Mouse (Mus musculus): ENCODE results near the gene Pigo. TPM values are rescaled to one million over a fixed set of nuclear protein-coding genes. Genes with fewer than 3 reads are reported as not detected.
"Not testable (repeated sequence)": the region's sequence is repeated elsewhere in the genome, so short reads cannot be mapped to it uniquely, and the experiment has no call there.

Pigo gene
- polyA plus RNA-seq, 1 experiment: 4.9 TPM

GRCm38 (mm10) chr4:43004951-43005350 is 20.7 kb downstream of the Pigo start:
- H3K27me3 ChIP-seq (ENCODE audit: control insufficient read depth, insufficient read depth, insufficient read length): no peaks in the 10 kb centered on the region
- H3K79me3 ChIP-seq (ENCODE audit: low read depth): no peaks in the 10 kb centered on the region
- TF ChIP-seq MAX (IDR thresholded peaks at IDR 0.05) (no peak), MYOG (IDR thresholded peaks at IDR 0.05; ENCODE audit: control insufficient read depth, extremely low read depth, insufficient read length) (no peak), CTCF (IDR thresholded peaks at IDR 0.05; ENCODE audit: control insufficient read depth, insufficient read depth, insufficient read length) (no peak), USF1 (IDR thresholded peaks at IDR 0.05; ENCODE audit: low read depth) (no peak), FOSL1 (IDR thresholded peaks at IDR 0.05; ENCODE audit: insufficient read depth, low read length, poor library complexity, severe bottlenecking) (no peak), CEBPB (IDR thresholded peaks at IDR 0.05; ENCODE audit: low read depth) (no peak), MYOD1 (IDR thresholded peaks at IDR 0.05; ENCODE audit: control insufficient read depth, insufficient read length, low read depth) (no peak)

GRCm38 (mm10) chr4:43002756-43003439 is 22.7 kb downstream of the Pigo start:
- TF ChIP-seq USF1 (IDR thresholded peaks at IDR 0.05; ENCODE audit: low read depth) (no peak), CEBPB (IDR thresholded peaks at IDR 0.05; ENCODE audit: low read depth) (no peak), MYOG (IDR thresholded peaks at IDR 0.05; ENCODE audit: control insufficient read depth, extremely low read depth, insufficient read length) (no peak)
- H3K36me3 ChIP-seq (ENCODE audit: control insufficient read depth, insufficient read depth): peaks cover 6% of the 10 kb centered on the region
- peaks cover 16% of the 10 kb centered on the region for H3K79me3 ChIP-seq (ENCODE audit: low read depth)
- no peak overlapping the region for H3ac ChIP-seq (ENCODE audit: control insufficient read depth, insufficient read length, low read depth)
- H3K79me2 ChIP-seq (ENCODE audit: control insufficient read depth, insufficient read depth): peaks cover 21% of the 10 kb centered on the region
- no peak overlapping the region for H3K4me3 ChIP-seq (ENCODE audit: insufficient read depth, poor library complexity, severe bottlenecking)
- no peaks in the 10 kb centered on the region for H3K27me3 ChIP-seq (ENCODE audit: control insufficient read depth, insufficient read depth, insufficient read length)

More at GRCm38 (mm10) chr4:43004951-43005350, 20.7 kb downstream of the Pigo start:
- peaks cover under 1% of the 10 kb centered on the region for H3K79me2 ChIP-seq (ENCODE audit: control insufficient read depth, insufficient read depth)
- no peaks in the 10 kb centered on the region for H3K36me3 ChIP-seq (ENCODE audit: control insufficient read depth, insufficient read depth)
- H3K4me3 ChIP-seq (ENCODE audit: insufficient read depth, poor library complexity, severe bottlenecking): no peak overlapping the region
- H3ac ChIP-seq (ENCODE audit: control insufficient read depth, insufficient read length, low read depth): no peak overlapping the region

- Histone ChIP-seq H3K4me3 (ENCODE audit: insufficient read depth, poor library complexity, severe bottlenecking) (no peak overlapping the region), H3ac (ENCODE audit: control insufficient read depth, insufficient read length, low read depth) (no peak overlapping the region), H3K79me3 (ENCODE audit: low read depth) (peaks cover 32% of the 10 kb centered on the region), H3K36me3 (ENCODE audit: control insufficient read depth, insufficient read depth) (peaks cover 20% of the 10 kb centered on the region), H3K27me3 (ENCODE audit: control insufficient read depth, insufficient read depth, insufficient read length) (no peaks in the 10 kb centered on the region), H3K79me2 (ENCODE audit: control insufficient read depth, insufficient read depth) (peaks cover 37% of the 10 kb centered on the region)
- no peak for TF ChIP-seq CTCF (IDR thresholded peaks at IDR 0.05; ENCODE audit: control insufficient read depth, insufficient read depth, insufficient read length)
- no peak for TF ChIP-seq MYOG (IDR thresholded peaks at IDR 0.05; ENCODE audit: control insufficient read depth, extremely low read depth, insufficient read length)
- TF ChIP-seq USF1 (IDR thresholded peaks at IDR 0.05; ENCODE audit: low read depth): no peak
- TF ChIP-seq MYOD1 (IDR thresholded peaks at IDR 0.05; ENCODE audit: control insufficient read depth, insufficient read length, low read depth): no peak
- no peak for TF ChIP-seq MAX (IDR thresholded peaks at IDR 0.05)
- TF ChIP-seq CEBPB (IDR thresholded peaks at IDR 0.05; ENCODE audit: low read depth): no peak
- no peak for TF ChIP-seq FOSL1 (IDR thresholded peaks at IDR 0.05; ENCODE audit: insufficient read depth, low read length, poor library complexity, severe bottlenecking)
Measured at GRCm38 (mm10) chr4:43001272-43001671, 24.3 kb downstream of the Pigo start.

- H3K27me3 ChIP-seq (ENCODE audit: control insufficient read depth, insufficient read depth, insufficient read length): not testable (repeated sequence)
- peaks cover 38% of the 10 kb centered on the region for H3K79me3 ChIP-seq (ENCODE audit: low read depth)
- H3ac ChIP-seq (ENCODE audit: control insufficient read depth, insufficient read length, low read depth): peak within 1 kb of the TSS; percentile 98
- H3K36me3 ChIP-seq (ENCODE audit: control insufficient read depth, insufficient read depth): peaks cover 29% of the 10 kb centered on the region
- peak within 1 kb of the TSS; percentile 89 for H3K4me3 ChIP-seq (ENCODE audit: insufficient read depth, poor library complexity, severe bottlenecking)
- peaks cover 46% of the 10 kb centered on the region for H3K79me2 ChIP-seq (ENCODE audit: control insufficient read depth, insufficient read depth)
Measured at GRCm38 (mm10) chr4:43000141-43000986, 25.3 kb downstream of the Pigo start, which contains the start of gene Vcp. TSS of gene Vcp (minus strand) at chr4:43000507.

DNA sequence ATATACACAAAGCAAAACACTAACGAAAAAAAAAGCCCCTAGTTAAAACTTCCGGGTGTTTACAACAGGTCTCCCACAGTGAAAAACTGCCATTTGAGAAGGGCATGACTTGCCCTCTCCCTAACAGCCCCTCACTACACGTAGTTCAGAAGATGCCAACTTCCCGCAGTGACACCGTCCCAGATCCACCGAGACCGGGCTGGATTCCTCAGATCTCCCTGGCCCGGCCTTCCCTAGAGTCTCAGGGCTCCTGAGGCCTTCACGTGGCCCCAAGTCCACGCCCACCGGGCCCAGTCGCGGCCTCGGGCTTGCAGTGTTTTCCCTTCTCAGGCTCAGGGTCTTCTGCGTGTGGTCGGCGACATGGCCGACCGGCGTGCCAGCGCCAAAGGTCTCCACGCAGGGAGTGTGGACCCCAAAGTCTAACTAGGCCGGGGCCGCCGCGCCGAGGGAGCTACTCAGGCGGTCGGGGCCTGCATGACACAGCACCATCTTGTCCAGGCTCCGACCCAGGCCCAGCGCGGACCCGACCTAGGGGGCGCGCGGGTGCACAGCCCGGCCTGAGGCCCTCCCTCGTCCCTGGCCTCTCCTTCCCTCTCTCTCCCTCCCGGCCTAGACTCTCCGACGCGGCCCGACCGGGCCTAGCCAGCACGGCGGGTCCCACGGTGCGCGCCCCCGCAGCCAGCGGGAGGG is 26.0 kb downstream of the Pigo start:
- peaks cover 36% of the 10 kb centered on the region for H3K36me3 ChIP-seq (ENCODE audit: control insufficient read depth, insufficient read depth)
- TF ChIP-seq USF1 (IDR thresholded peaks at IDR 0.05; ENCODE audit: low read depth) (peak; percentile 86), FOSL1 (IDR thresholded peaks at IDR 0.05; ENCODE audit: insufficient read depth, low read length, poor library complexity, severe bottlenecking) (no peak), MAX (IDR thresholded peaks at IDR 0.05) (peak; percentile 76), MYOG (IDR thresholded peaks at IDR 0.05; ENCODE audit: control insufficient read depth, extremely low read depth, insufficient read length) (no peak), CEBPB (IDR thresholded peaks at IDR 0.05; ENCODE audit: low read depth) (no peak), CTCF (IDR thresholded peaks at IDR 0.05; ENCODE audit: control insufficient read depth, insufficient read depth, insufficient read length) (peak; percentile 65), MYOD1 (IDR thresholded peaks at IDR 0.05; ENCODE audit: control insufficient read depth, insufficient read length, low read depth) (no peak)
- peaks cover 54% of the 10 kb centered on the region for H3K79me2 ChIP-seq (ENCODE audit: control insufficient read depth, insufficient read depth)
- H3ac ChIP-seq (ENCODE audit: control insufficient read depth, insufficient read length, low read depth): peak overlapping the region; percentile 98
- peak overlapping the region; percentile 89 for H3K4me3 ChIP-seq (ENCODE audit: insufficient read depth, poor library complexity, severe bottlenecking)
- H3K79me3 ChIP-seq (ENCODE audit: low read depth): peaks cover 43% of the 10 kb centered on the region
- no peaks in the 10 kb centered on the region for H3K27me3 ChIP-seq (ENCODE audit: control insufficient read depth, insufficient read depth, insufficient read length)
